Mouse (Mus musculus): ENCODE data around the gene Gm11444. TPM values are rescaled to one million over a fixed set of nuclear protein-coding genes. Genes with fewer than 3 reads are reported as not detected.

Gene Gm11444
- polyA plus RNA-seq, 2 experiments, result not detected

DNA sequence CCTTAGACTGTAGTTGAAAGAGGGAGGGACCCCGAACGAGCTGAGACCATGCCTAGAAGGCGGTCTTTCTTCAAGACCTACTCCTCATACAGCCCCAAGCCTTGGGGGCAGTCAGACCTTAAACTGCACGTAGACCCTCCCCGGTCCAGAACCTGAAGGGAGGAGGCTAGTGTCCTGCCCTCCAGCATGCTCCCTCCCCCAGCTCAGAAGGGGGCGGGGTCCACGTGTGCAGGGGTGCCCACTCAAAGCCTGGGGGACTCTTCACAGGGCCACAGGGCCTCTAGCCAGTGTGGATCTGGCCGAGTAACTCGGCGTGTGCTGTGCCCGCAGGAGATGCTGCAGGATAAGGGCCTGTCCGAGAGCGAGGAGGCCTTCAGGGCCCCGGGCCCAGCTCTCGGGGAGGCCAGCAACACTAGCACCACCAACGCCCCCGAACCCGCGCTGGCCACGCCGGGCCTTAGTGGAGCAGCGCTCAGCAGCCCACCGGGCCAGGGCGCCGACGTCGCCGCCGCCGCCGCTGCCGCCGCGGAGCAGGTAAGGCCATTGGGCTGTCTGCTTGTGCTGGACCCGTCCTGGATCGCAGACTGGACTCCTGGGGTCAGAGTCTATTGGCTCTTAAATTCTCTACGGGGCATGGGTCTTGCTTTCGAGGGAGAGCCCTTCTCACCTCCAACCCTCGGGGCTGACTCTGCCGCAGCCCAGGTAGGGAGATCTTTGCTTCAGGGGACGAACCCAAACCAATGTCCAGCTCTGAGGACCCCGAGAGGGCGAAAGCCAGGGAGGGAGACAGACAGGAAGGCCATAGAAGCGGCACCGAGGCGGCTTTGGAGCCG, 39.8 kb upstream of the Gm11444 start:
- 6% methylated on average over 47 of the region's 47 CpGs for WGBS (ENCODE audit: insufficient replicate concordance)
- Histone ChIP-seq H3K4me1 (replicated peaks; ENCODE audit: control insufficient read depth in 2 of 2, insufficient read depth in 2 of 2, low read length in 1 of 2) (no peaks in the 10 kb centered on the region), H3K36me3 (replicated peaks; ENCODE audit: control insufficient read depth, insufficient read depth, low read depth) (no peaks in the 10 kb centered on the region), H3K27ac (no peak overlapping the region), H3K4me3 (ENCODE audit: insufficient read depth in 1 of 2, low read depth in 2 of 2, low read length in 2 of 2) (no peak overlapping the region), H3K9ac (replicated peaks) (no peak overlapping the region), H3K27me3 (ENCODE audit: control insufficient read depth, insufficient read depth, low read length) (peaks cover 99% of the 10 kb centered on the region), H3K4me2 (ENCODE audit: low read depth) (no peak overlapping the region), H3K9me3 (ENCODE audit: control insufficient read depth, low read length) (no peaks in the 10 kb centered on the region)
- TF ChIP-seq CTCF (IDR thresholded peaks at IDR 0.05; ENCODE audit: low read depth) (no peak), EP300 (IDR thresholded peaks at IDR 0.05; ENCODE audit: low read depth) (no peak)
- no peak for ATAC-seq (ENCODE audit: insufficient read depth)
- DNase-seq (ENCODE audit: low read depth in 3 of 3, low spot score in 3 of 3), result no peak

DNA sequence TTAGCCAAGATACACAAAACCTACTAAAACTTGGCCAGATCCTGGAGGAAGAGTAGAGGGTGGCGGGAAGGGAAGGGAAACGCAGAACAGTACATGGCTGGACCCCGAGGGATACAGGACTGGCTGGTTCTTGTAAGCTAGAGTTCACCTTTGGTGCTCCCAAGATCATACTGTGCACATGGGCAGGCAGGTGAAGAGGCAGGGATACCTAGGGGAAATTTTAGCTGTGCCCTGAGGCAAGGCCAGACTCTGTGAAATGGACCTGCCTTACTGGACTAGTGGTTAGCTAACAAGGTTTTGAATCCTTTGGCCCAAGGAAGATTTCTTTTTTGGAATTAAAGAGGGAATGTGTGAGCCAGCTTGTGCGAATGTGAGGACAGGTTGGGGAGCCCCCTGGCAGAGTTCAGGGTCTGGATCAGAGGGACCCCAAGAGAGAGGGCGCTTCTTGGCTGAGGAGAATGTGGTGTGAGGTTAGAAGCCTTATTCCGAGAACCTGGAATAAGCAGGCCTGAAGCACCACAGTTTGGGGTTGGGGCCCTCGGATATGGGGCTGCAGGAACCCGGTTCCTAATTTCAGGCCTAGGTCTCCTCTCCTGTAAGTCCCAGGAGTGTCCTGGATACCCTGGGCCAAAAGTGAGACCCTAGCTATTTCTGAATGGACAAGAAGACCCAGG, 39.1 kb upstream of the Gm11444 start:
- ATAC-seq (ENCODE audit: insufficient read depth), result no peak
- 22% methylated on average over 8 of the region's 8 CpGs for WGBS (ENCODE audit: insufficient replicate concordance)

DNA sequence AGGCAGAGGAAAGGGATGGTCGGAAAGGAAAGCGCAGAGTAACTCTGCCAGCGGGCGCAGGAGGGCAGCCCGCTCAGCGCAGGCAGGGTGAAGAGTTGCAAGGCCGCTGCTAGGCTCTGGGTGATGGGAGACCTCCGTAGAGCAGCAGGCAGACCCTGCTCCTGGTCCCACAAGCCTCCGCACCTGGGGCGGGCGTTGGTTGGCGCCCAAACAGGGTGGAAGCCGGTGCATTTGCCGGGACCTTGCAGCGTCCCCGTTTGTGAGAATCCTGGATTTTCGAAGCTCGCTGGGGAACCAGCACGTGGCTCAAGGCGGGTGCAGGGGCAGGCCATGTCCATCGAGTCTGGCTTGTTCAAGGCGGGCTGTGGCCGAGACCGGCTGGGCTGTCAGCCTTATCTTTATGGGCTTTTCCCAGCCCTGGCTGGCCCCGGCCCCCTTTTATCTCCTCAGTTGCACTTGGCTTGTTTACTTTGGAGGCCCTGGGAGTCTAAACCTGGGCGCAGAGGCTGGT, 38.4 kb upstream of the Gm11444 start:
- Histone ChIP-seq H3K4me3 (ENCODE audit: insufficient read depth in 1 of 2, low read depth in 2 of 2, low read length in 2 of 2) (no peak overlapping the region), H3K4me2 (ENCODE audit: low read depth) (no peak overlapping the region)
- WGBS (ENCODE audit: insufficient replicate concordance), result under 1% methylated on average over 26 of the region's 26 CpGs

More for the DNA sequence above, 39.1 kb upstream of the Gm11444 start:
- Histone ChIP-seq H3K27me3 (ENCODE audit: control insufficient read depth, insufficient read depth, low read length) (peaks cover 97% of the 10 kb centered on the region), H3K27ac (no peak overlapping the region), H3K9me3 (ENCODE audit: control insufficient read depth, low read length) (no peaks in the 10 kb centered on the region), H3K36me3 (replicated peaks; ENCODE audit: control insufficient read depth, insufficient read depth, low read depth) (no peaks in the 10 kb centered on the region), H3K4me2 (ENCODE audit: low read depth) (no peak overlapping the region), H3K4me3 (ENCODE audit: insufficient read depth in 1 of 2, low read depth in 2 of 2, low read length in 2 of 2) (no peak overlapping the region), H3K9ac (replicated peaks) (no peak overlapping the region), H3K4me1 (replicated peaks; ENCODE audit: control insufficient read depth in 2 of 2, insufficient read depth in 2 of 2, low read length in 1 of 2) (no peaks in the 10 kb centered on the region)
- no peak for TF ChIP-seq CTCF (IDR thresholded peaks at IDR 0.05; ENCODE audit: low read depth)
- no peak for DNase-seq (ENCODE audit: low read depth in 3 of 3, low spot score in 3 of 3)

DNA sequence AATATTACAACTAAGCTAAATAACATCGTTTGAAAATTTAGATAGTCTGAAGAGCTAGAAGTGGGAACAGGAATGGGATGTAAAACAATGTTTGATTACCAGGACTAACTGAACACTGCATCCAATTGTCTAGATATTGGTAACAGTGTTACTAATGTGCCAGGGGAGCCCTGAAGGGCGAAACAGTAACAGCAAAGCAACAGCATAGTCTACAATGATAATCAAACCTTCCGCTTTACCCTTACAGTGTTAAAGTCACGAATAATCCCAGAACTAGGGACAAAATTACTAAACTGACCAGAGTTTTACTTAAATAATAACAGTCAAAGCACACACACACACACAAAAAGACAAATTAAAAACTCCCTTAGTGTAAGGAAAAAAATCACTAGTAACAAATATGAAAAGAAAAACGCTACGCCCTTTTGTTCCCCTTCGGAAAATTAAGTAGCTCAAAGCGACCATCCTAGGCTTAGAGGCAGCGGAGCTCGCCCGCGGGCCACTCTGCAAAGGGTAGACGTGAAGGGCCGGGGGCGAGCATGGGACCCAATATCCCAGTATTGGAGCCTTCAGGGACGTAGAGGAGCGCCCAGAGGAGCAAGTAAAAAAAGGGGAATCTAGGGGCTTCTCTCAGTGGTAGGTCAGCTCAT, 37.8 kb upstream of the Gm11444 start:
- WGBS (ENCODE audit: insufficient replicate concordance), result 3% methylated on average over 17 of the region's 17 CpGs
- H3K27me3 ChIP-seq (ENCODE audit: control insufficient read depth, insufficient read depth, low read length), result peaks cover 84% of the 10 kb centered on the region
- H3K9ac ChIP-seq (replicated peaks), result no peak overlapping the region
- H3K4me3 ChIP-seq (ENCODE audit: insufficient read depth in 1 of 2, low read depth in 2 of 2, low read length in 2 of 2), result no peak overlapping the region
- H3K27ac ChIP-seq, result no peak overlapping the region
- no peaks in the 10 kb centered on the region for H3K9me3 ChIP-seq (ENCODE audit: control insufficient read depth, low read length)
- H3K4me2 ChIP-seq (ENCODE audit: low read depth), result no peak overlapping the region
- H3K4me1 ChIP-seq (replicated peaks; ENCODE audit: control insufficient read depth in 2 of 2, insufficient read depth in 2 of 2, low read length in 1 of 2), result no peaks in the 10 kb centered on the region
- ATAC-seq (ENCODE audit: insufficient read depth) (no peak), DNase-seq (ENCODE audit: low read depth in 3 of 3, low spot score in 3 of 3) (no peak)
- H3K36me3 ChIP-seq (replicated peaks; ENCODE audit: control insufficient read depth, insufficient read depth, low read depth), result no peaks in the 10 kb centered on the region
- TF ChIP-seq EP300 (IDR thresholded peaks at IDR 0.05; ENCODE audit: low read depth), result no peak
- TF ChIP-seq CTCF (IDR thresholded peaks at IDR 0.05; ENCODE audit: low read depth), result no peak

More for the DNA sequence above, 38.4 kb upstream of the Gm11444 start:
- Histone ChIP-seq H3K9me3 (ENCODE audit: control insufficient read depth, low read length) (no peaks in the 10 kb centered on the region), H3K36me3 (replicated peaks; ENCODE audit: control insufficient read depth, insufficient read depth, low read depth) (no peaks in the 10 kb centered on the region), H3K27me3 (ENCODE audit: control insufficient read depth, insufficient read depth, low read length) (peaks cover 90% of the 10 kb centered on the region), H3K4me1 (replicated peaks; ENCODE audit: control insufficient read depth in 2 of 2, insufficient read depth in 2 of 2, low read length in 1 of 2) (no peaks in the 10 kb centered on the region), H3K9ac (replicated peaks) (no peak overlapping the region), H3K27ac (no peak overlapping the region)
- no peak for TF ChIP-seq EP300 (IDR thresholded peaks at IDR 0.05; ENCODE audit: low read depth)
- no peak for TF ChIP-seq CTCF (IDR thresholded peaks at IDR 0.05; ENCODE audit: low read depth)
- ATAC-seq (ENCODE audit: insufficient read depth), result no peak
- no peak for DNase-seq (ENCODE audit: low read depth in 3 of 3, low spot score in 3 of 3)

DNA sequence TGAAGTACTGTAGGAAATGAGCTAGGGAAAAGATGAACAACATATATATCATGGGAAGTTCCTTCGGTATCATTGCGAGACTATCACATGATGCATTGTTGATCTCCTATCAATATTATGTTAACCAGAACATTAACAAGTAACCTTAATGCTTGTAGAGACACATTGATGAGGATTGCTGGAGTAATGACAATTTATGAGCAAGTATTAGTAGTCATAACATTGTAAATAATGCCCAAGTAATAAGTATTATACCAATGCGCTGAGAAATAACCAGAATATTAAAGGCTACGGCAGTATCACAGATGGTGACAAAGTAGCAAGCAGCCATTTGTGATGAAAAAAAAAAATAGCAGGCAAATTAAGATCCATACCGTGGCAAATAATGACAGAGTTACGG, 37.1 kb upstream of the Gm11444 start:
- Histone ChIP-seq H3K27me3 (ENCODE audit: control insufficient read depth, insufficient read depth, low read length) (peaks cover 80% of the 10 kb centered on the region), H3K9me3 (ENCODE audit: control insufficient read depth, low read length) (no peaks in the 10 kb centered on the region), H3K9ac (replicated peaks) (no peak overlapping the region), H3K4me2 (ENCODE audit: low read depth) (no peak overlapping the region), H3K36me3 (replicated peaks; ENCODE audit: control insufficient read depth, insufficient read depth, low read depth) (no peaks in the 10 kb centered on the region), H3K4me3 (ENCODE audit: insufficient read depth in 1 of 2, low read depth in 2 of 2, low read length in 2 of 2) (no peak overlapping the region), H3K4me1 (replicated peaks; ENCODE audit: control insufficient read depth in 2 of 2, insufficient read depth in 2 of 2, low read length in 1 of 2) (no peaks in the 10 kb centered on the region), H3K27ac (no peak overlapping the region)
- no peak for TF ChIP-seq CTCF (IDR thresholded peaks at IDR 0.05; ENCODE audit: low read depth)
- TF ChIP-seq EP300 (IDR thresholded peaks at IDR 0.05; ENCODE audit: low read depth), result no peak
- no peak for DNase-seq (ENCODE audit: low read depth in 3 of 3, low spot score in 3 of 3)
- ATAC-seq (ENCODE audit: insufficient read depth), result no peak
- WGBS (ENCODE audit: insufficient replicate concordance), result 29% methylated on average over 6 of the region's 6 CpGs
